Mouse (Mus musculus): ENCODE results near the gene Aoc3. TPM values are rescaled to one million over a fixed set of nuclear protein-coding genes. Genes with fewer than 3 reads are reported as not detected.

The Aoc3 gene
- total and polyA plus RNA-seq, 2 experiments: 0.16 to 0.18 TPM

- Histone ChIP-seq H3K4me3 (ENCODE audit: insufficient read depth, low read depth, low read length) (no peak overlapping the region), H3K79me2 (ENCODE audit: control insufficient read depth, insufficient read depth, low read length) (no peaks in the 10 kb centered on the region), H3K36me3 (ENCODE audit: control insufficient read depth, insufficient read depth, low read length) (peaks cover 33% of the 10 kb centered on the region), H3K27me3 (ENCODE audit: control insufficient read depth, insufficient read depth, low read length) (no peaks in the 10 kb centered on the region), H3K27ac (replicated peaks; ENCODE audit: insufficient read depth, low read depth, low read length) (peak overlapping the region; percentile 38), H3K9ac (ENCODE audit: low read depth, low read length) (no peak overlapping the region), H3K4me1 (ENCODE audit: control insufficient read depth, insufficient read depth, low read length) (no peaks in the 10 kb centered on the region)
- TF ChIP-seq CTCF (IDR thresholded peaks at IDR 0.05; ENCODE audit: low read depth, low read length) (no peak), POLR2A (IDR thresholded peaks at IDR 0.05; ENCODE audit: extremely low read depth, insufficient read depth, low read length) (no peak)
- WGBS: 27% methylated on average over 6 of the region's 6 CpGs
- DNase-seq (ENCODE audit: extremely low read depth, low read depth, low spot score): peak; percentile 100
Observed at GRCm38 (mm10) chr11:101378926-101379325, 48.5 kb downstream of the Aoc3 start.

- H3K27ac ChIP-seq (replicated peaks; ENCODE audit: insufficient read depth, low read depth, low read length): no peak overlapping the region
- H3K9ac ChIP-seq (ENCODE audit: low read depth, low read length): no peak overlapping the region
- H3K36me3 ChIP-seq (ENCODE audit: control insufficient read depth, insufficient read depth, low read length): peaks cover 6% of the 10 kb centered on the region
- 55% methylated on average over 4 of the region's 4 CpGs for WGBS
- H3K79me2 ChIP-seq (ENCODE audit: control insufficient read depth, insufficient read depth, low read length): no peaks in the 10 kb centered on the region
- TF ChIP-seq CTCF (IDR thresholded peaks at IDR 0.05; ENCODE audit: low read depth, low read length) (no peak), POLR2A (IDR thresholded peaks at IDR 0.05; ENCODE audit: extremely low read depth, insufficient read depth, low read length) (no peak)
- no peaks in the 10 kb centered on the region for H3K27me3 ChIP-seq (ENCODE audit: control insufficient read depth, insufficient read depth, low read length)
- no peak for DNase-seq (ENCODE audit: extremely low read depth, low read depth, low spot score)
- no peak overlapping the region for H3K4me3 ChIP-seq (ENCODE audit: insufficient read depth, low read depth, low read length)
- H3K4me1 ChIP-seq (ENCODE audit: control insufficient read depth, insufficient read depth, low read length): no peaks in the 10 kb centered on the region
Observed at GRCm38 (mm10) chr11:101381817-101382216, 51.4 kb downstream of the Aoc3 start.

Other genes with a start within 250 kb of the Aoc3 start
- gene Coasy, start 248.0 kb upstream of the Aoc3 start, total RNA-seq (2014; rRNA removed): 84.0 and 89.9 TPM in 2 replicates
- gene Coasy, start 248.0 kb upstream of the Aoc3 start, polyA plus RNA-seq (2012; rRNA removed): 182 and 194 TPM in 2 replicates
- gene Mlx, start 243.3 kb upstream of the Aoc3 start, total RNA-seq (2014; rRNA removed): 33.5 and 34.4 TPM in 2 replicates
- 34.8 and 39.8 TPM in 2 replicates for gene Mlx, start 243.3 kb upstream of the Aoc3 start, polyA plus RNA-seq (2012; rRNA removed)
- 0.55 and 0.67 TPM in 2 replicates for gene Psmc3ip, start 235.2 kb upstream of the Aoc3 start, total RNA-seq (2014; rRNA removed)
- gene Psmc3ip, start 235.2 kb upstream of the Aoc3 start, polyA plus RNA-seq (2012; rRNA removed): 0.20 and 0.39 TPM in 2 replicates
- gene Retreg3, start 210.7 kb upstream of the Aoc3 start, total RNA-seq (2014; rRNA removed): 46.2 and 46.3 TPM in 2 replicates
- 61.2 and 61.5 TPM in 2 replicates for gene Retreg3, start 210.7 kb upstream of the Aoc3 start, polyA plus RNA-seq (2012; rRNA removed)
- gene Tubg1, start 210.7 kb upstream of the Aoc3 start, total RNA-seq (2014; rRNA removed): 7.6 and 9.2 TPM in 2 replicates
- gene Tubg1, start 210.7 kb upstream of the Aoc3 start, polyA plus RNA-seq (2012; rRNA removed): 11.9 and 17.6 TPM in 2 replicates
- gene Tubg2, start 174.7 kb upstream of the Aoc3 start, total RNA-seq (2014; rRNA removed): not detected in 2 replicates
- 0.10 and 0.17 TPM in 2 replicates for gene Tubg2, start 174.7 kb upstream of the Aoc3 start, polyA plus RNA-seq (2012; rRNA removed)
- gene Cntnap1, start 160.1 kb upstream of the Aoc3 start, total RNA-seq (2014; rRNA removed): 0.40 and 0.46 TPM in 2 replicates
- gene Cntnap1, start 160.1 kb upstream of the Aoc3 start, polyA plus RNA-seq (2012; rRNA removed): 0.87 and 0.88 TPM in 2 replicates
- gene Plekhh3, start 159.3 kb upstream of the Aoc3 start, total RNA-seq (2014; rRNA removed): 3.9 and 4.0 TPM in 2 replicates
- 10.5 and 11.5 TPM in 2 replicates for gene Plekhh3, start 159.3 kb upstream of the Aoc3 start, polyA plus RNA-seq (2012; rRNA removed)
- 0.13 TPM in 1 of 2 replicates, not detected in the other for gene Ccr10, start 155.2 kb upstream of the Aoc3 start, total RNA-seq (2014; rRNA removed)
- 0.05 and 0.13 TPM in 2 replicates for gene Ccr10, start 155.2 kb upstream of the Aoc3 start, polyA plus RNA-seq (2012; rRNA removed)
- gene Ezh1, start 104.1 kb upstream of the Aoc3 start, total RNA-seq (2014; rRNA removed): 10.5 and 10.8 TPM in 2 replicates
- gene Ezh1, start 104.1 kb upstream of the Aoc3 start, polyA plus RNA-seq (2012; rRNA removed): 7.5 and 9.2 TPM in 2 replicates
- gene Ramp2, start 84.6 kb upstream of the Aoc3 start, total RNA-seq (2014; rRNA removed): 4.9 and 6.6 TPM in 2 replicates
- 16.4 and 22.5 TPM in 2 replicates for gene Ramp2, start 84.6 kb upstream of the Aoc3 start, polyA plus RNA-seq (2012; rRNA removed)
- gene Vps25, start 76.9 kb upstream of the Aoc3 start, total RNA-seq (2014; rRNA removed): 35.6 and 43.8 TPM in 2 replicates
- 109 and 122 TPM in 2 replicates for gene Vps25, start 76.9 kb upstream of the Aoc3 start, polyA plus RNA-seq (2012; rRNA removed)
- 0.37 and 0.40 TPM in 2 replicates for gene Wnk4, start 70.0 kb upstream of the Aoc3 start, total RNA-seq (2014; rRNA removed)
- 0.32 and 1.1 TPM in 2 replicates for gene Wnk4, start 70.0 kb upstream of the Aoc3 start, polyA plus RNA-seq (2012; rRNA removed)
- not detected in 2 replicates for gene Cntd1, start 51.6 kb upstream of the Aoc3 start, total RNA-seq (2014; rRNA removed)
- gene Cntd1, start 51.6 kb upstream of the Aoc3 start, polyA plus RNA-seq (2012; rRNA removed): not detected in 2 replicates
- gene Coa3, start 51.5 kb upstream of the Aoc3 start, total RNA-seq (2014; rRNA removed): 74.7 and 96.8 TPM in 2 replicates
- 289 and 376 TPM in 2 replicates for gene Coa3, start 51.5 kb upstream of the Aoc3 start, polyA plus RNA-seq (2012; rRNA removed)
- 43.8 and 57.8 TPM in 2 replicates for gene Becn1, start 28.3 kb upstream of the Aoc3 start, total RNA-seq (2014; rRNA removed)
- gene Becn1, start 28.3 kb upstream of the Aoc3 start, polyA plus RNA-seq (2012; rRNA removed): 43.1 and 50.8 TPM in 2 replicates
- gene Psme3, start 14.4 kb upstream of the Aoc3 start, total RNA-seq (2014; rRNA removed): 15.8 and 16.8 TPM in 2 replicates
- gene Psme3, start 14.4 kb upstream of the Aoc3 start, polyA plus RNA-seq (2012; rRNA removed): 34.5 and 37.9 TPM in 2 replicates
- gene Aoc2, start 5.5 kb upstream of the Aoc3 start, total RNA-seq (2014; rRNA removed): 0.40 and 0.46 TPM in 2 replicates
- gene Aoc2, start 5.5 kb upstream of the Aoc3 start, polyA plus RNA-seq (2012; rRNA removed): 0.91 and 1.7 TPM in 2 replicates
- 121 and 144 TPM in 2 replicates for gene G6pc, start 37.0 kb downstream of the Aoc3 start, total RNA-seq (2014; rRNA removed)
- gene G6pc, start 37.0 kb downstream of the Aoc3 start, polyA plus RNA-seq (2012; rRNA removed): 115 and 146 TPM in 2 replicates
- gene Aarsd1, start 87.0 kb downstream of the Aoc3 start, total RNA-seq (2014; rRNA removed): 21.3 and 22.2 TPM in 2 replicates
- gene Aarsd1, start 87.0 kb downstream of the Aoc3 start, polyA plus RNA-seq (2012; rRNA removed): 18.6 and 19.8 TPM in 2 replicates
- gene Gm27029, start 94.2 kb downstream of the Aoc3 start, total RNA-seq (2014; rRNA removed): 0.20 and 0.65 TPM in 2 replicates
- 0.10 and 0.37 TPM in 2 replicates for gene Gm27029, start 94.2 kb downstream of the Aoc3 start, polyA plus RNA-seq (2012; rRNA removed)
- gene Rundc1, start 94.5 kb downstream of the Aoc3 start, total RNA-seq (2014; rRNA removed): 2.8 and 3.1 TPM in 2 replicates
- gene Rundc1, start 94.5 kb downstream of the Aoc3 start, polyA plus RNA-seq (2012; rRNA removed): 8.6 and 8.9 TPM in 2 replicates
- 0.27 and 0.46 TPM in 2 replicates for gene Ptges3l, start 94.7 kb downstream of the Aoc3 start, total RNA-seq (2014; rRNA removed)
- gene Ptges3l, start 94.7 kb downstream of the Aoc3 start, polyA plus RNA-seq (2012; rRNA removed): 0.93 and 1.1 TPM in 2 replicates
- 236 and 259 TPM in 2 replicates for gene Rpl27, start 111.7 kb downstream of the Aoc3 start, total RNA-seq (2014; rRNA removed)
- gene Rpl27, start 111.7 kb downstream of the Aoc3 start, polyA plus RNA-seq (2012; rRNA removed): 193 and 230 TPM in 2 replicates
- 24.6 and 37.1 TPM in 2 replicates for gene Ifi35, start 117.8 kb downstream of the Aoc3 start, total RNA-seq (2014; rRNA removed)
- 33.8 and 43.6 TPM in 2 replicates for gene Ifi35, start 117.8 kb downstream of the Aoc3 start, polyA plus RNA-seq (2012; rRNA removed)
- 5.5 and 8.0 TPM in 2 replicates for gene Rnd2, start 134.4 kb downstream of the Aoc3 start, total RNA-seq (2014; rRNA removed)
- gene Rnd2, start 134.4 kb downstream of the Aoc3 start, polyA plus RNA-seq (2012; rRNA removed): 18.9 and 22.3 TPM in 2 replicates
- gene Vat1, start 135.6 kb downstream of the Aoc3 start, total RNA-seq (2014; rRNA removed): 11.0 and 11.2 TPM in 2 replicates
- 30.4 and 33.4 TPM in 2 replicates for gene Vat1, start 135.6 kb downstream of the Aoc3 start, polyA plus RNA-seq (2012; rRNA removed)
- 3.3 and 4.2 TPM in 2 replicates for gene Brca1, start 221.3 kb downstream of the Aoc3 start, total RNA-seq (2014; rRNA removed)
- gene Brca1, start 221.3 kb downstream of the Aoc3 start, polyA plus RNA-seq (2012; rRNA removed): 0.18 and 0.22 TPM in 2 replicates
- 211 and 222 TPM in 2 replicates for gene Nbr1, start 221.5 kb downstream of the Aoc3 start, total RNA-seq (2014; rRNA removed)
- 114 and 141 TPM in 2 replicates for gene Nbr1, start 221.5 kb downstream of the Aoc3 start, polyA plus RNA-seq (2012; rRNA removed)